Mouse (Mus musculus): ENCODE measurements around the gene Ccdc106.
"Not testable (repeated sequence)": the region's sequence is repeated elsewhere in the genome, so short reads cannot be mapped to it uniquely, and the experiment has no call there.

GRCm38 (mm10) chr7:5079365-5080009, 59.1 kb downstream of the Ccdc106 start:
- not testable (repeated sequence) for TF ChIP-seq POLR2A (IDR thresholded peaks at IDR 0.05; ENCODE audit: borderline replicate concordance, insufficient read depth, low read length); CTCF (IDR thresholded peaks at IDR 0.05; ENCODE audit: borderline replicate concordance, insufficient read depth, low read depth, low read length)

Measured in cerebellum, adult 2 months (tissue).